Mouse (Mus musculus) heart, postnatal 0 days (tissue): Measurements from ENCODE around the gene Plekhh2. TPM values are rescaled to one million over a fixed set of nuclear protein-coding genes. Genes with fewer than 3 reads are reported as not detected.

Experiments
- ATAC-seq: fragments of 200-750 bp; cut with Nextera tagmentation; 2 replicates; pipeline ENCODE4 v1.8.0; 2017; ENCODE audit warnings: low read depth, moderate number of reproducible peaks, moderate library complexity; ENCODE audit not compliant: insufficient read depth
- DNase-seq: peaks from one replicate; pipeline ENCODE4 v3.0.0-alpha.2; 2016; ENCODE audit warnings: low spot score
- H3K27ac ChIP-seq: fragments of 300-500 bp; sonication (generic); 2 replicates; pipeline ENCODE4 v1.5.1; 2014; ENCODE audit warnings: low read depth, mild to moderate bottlenecking
- H3K27me3 ChIP-seq: fragments of 300-500 bp; sonication (generic); 2 replicates; pipeline ENCODE4 v1.6.1; 2014; ENCODE audit warnings: low read length, mixed read lengths; ENCODE audit not compliant: control insufficient read depth, insufficient read depth
- H3K36me3 ChIP-seq: fragments of 300-500 bp; sonication (generic); replicated peaks from 2 replicates; pipeline ENCODE4 v1.6.1; 2014; ENCODE audit warnings: low read length, mixed read lengths; ENCODE audit not compliant: control insufficient read depth, insufficient read depth
- H3K4me1 ChIP-seq: fragments of 300-500 bp; sonication (generic); 2 replicates; pipeline ENCODE4 v1.6.1; 2014; ENCODE audit warnings: antibody characterized with exemption; ENCODE audit not compliant: control insufficient read depth, insufficient read depth
- H3K4me2 ChIP-seq: fragments of 300-500 bp; sonication (generic); 2 replicates; pipeline ENCODE4 v1.6.1; 2014; ENCODE audit warnings: low read depth, mild to moderate bottlenecking, low read length, moderate library complexity
- H3K4me3 ChIP-seq: fragments of 300-500 bp; sonication (generic); 2 replicates; pipeline ENCODE4 v1.5.1; 2014; ENCODE audit warnings: low read depth, low read length
- H3K9ac ChIP-seq: fragments of 300-500 bp; sonication (generic); replicated peaks from 2 replicates; pipeline ENCODE4 v1.6.1; 2014; ENCODE audit warnings: low read depth, low read length, mixed read lengths
- H3K9me3 ChIP-seq: fragments of 300-500 bp; sonication (generic); replicated peaks from 2 replicates; pipeline ENCODE4 v1.6.1; 2016; ENCODE audit warnings: low read length; ENCODE audit not compliant: control insufficient read depth
- CTCF ChIP-seq: IDR thresholded peaks from 2 replicates; pipeline ENCODE4 v1.5.1; 2016; ENCODE audit warnings: antibody characterized with exemption, control low read depth, low read depth
- EP300 ChIP-seq: IDR thresholded peaks from 2 replicates; pipeline ENCODE4 v1.6.1; 2016; ENCODE audit warnings: antibody characterized with exemption, low read depth
- WGBS: fragments of 180-500 bp; shearing (Covaris S2); extraction: QIAGEN DNeasy Blood & Tissue Kit; methylation state at CpG from one replicate; pipeline ENCODE4 v1.1.7; 2014; 5-methylcytosine and 5-hydroxymethylcytosine counted together
- polyA plus RNA-seq: library from polyadenylated mRNA; unstranded; fragments of >200 nt; fragmentation: Nextera tagmentation; extraction: Ambion mirVana; gene quantifications from 2 replicates; pipeline ENCODE4 v1.2.1, GENCODE M21; 2015
- total RNA-seq: library from RNA; depleted of rRNA; stranded (reverse); fragments of >200 nt; gene quantifications from 2 replicates; pipeline ENCODE4 v1.2.3, GENCODE M21; 2014; ENCODE audit warnings: low replicate concordance; rRNA removed

Plekhh2 gene
- total and polyA plus RNA-seq, 2 experiments from 2014 or later, result 0.68 to 1.6 TPM

GRCm38 (mm10) chr17:84665691-84666090 is 154.0 kb downstream of the Plekhh2 start:
- no peak for ATAC-seq
- Histone ChIP-seq H3K27me3 (no peaks in the 10 kb centered on the region), H3K27ac (no peak overlapping the region), H3K4me3 (no peak overlapping the region), H3K9ac (no peak overlapping the region), H3K4me1 (peaks cover 6% of the 10 kb centered on the region; the same call in 1 of the 2 replicates), H3K4me2 (no peak overlapping the region), H3K36me3 (no peaks in the 10 kb centered on the region), H3K9me3 (no peaks in the 10 kb centered on the region)
- DNase-seq, result no peak
- TF ChIP-seq EP300, result no peak
- TF ChIP-seq CTCF, result no peak
- WGBS, result 41% methylated on average over 9 of the region's 9 CpGs

GRCm38 (mm10) chr17:84667848-84668247 is 156.2 kb downstream of the Plekhh2 start:
- Histone ChIP-seq H3K27me3 (no peaks in the 10 kb centered on the region), H3K4me3 (no peak overlapping the region), H3K36me3 (no peaks in the 10 kb centered on the region), H3K4me2 (no peak overlapping the region), H3K27ac (no peak overlapping the region), H3K9me3 (no peaks in the 10 kb centered on the region), H3K9ac (no peak overlapping the region), H3K4me1 (peaks cover 6% of the 10 kb centered on the region; the same call in 1 of the 2 replicates)
- TF ChIP-seq EP300 (no peak), CTCF (no peak)
- DNase-seq (no peak), ATAC-seq (no peak)
- WGBS, result 76% methylated on average over 3 of the region's 3 CpGs

Other genes starting within 250 kb of the Plekhh2 start
- 12.6 and 20.3 TPM in 2 replicates for gene Thada, start 45.7 kb upstream of the Plekhh2 start, total RNA-seq
- gene Thada, start 45.7 kb upstream of the Plekhh2 start, polyA plus RNA-seq, result 2.3 and 2.4 TPM in 2 replicates
- 3.9 TPM in 1 of 2 replicates, not detected in the other for gene Dync2li1, start 114.6 kb downstream of the Plekhh2 start, total RNA-seq
- gene Dync2li1, start 114.6 kb downstream of the Plekhh2 start, polyA plus RNA-seq, result 6.4 and 6.6 TPM in 2 replicates
- not detected in 2 replicates for gene Abcg8, start 164.4 kb downstream of the Plekhh2 start, total RNA-seq
- gene Abcg8, start 164.4 kb downstream of the Plekhh2 start, polyA plus RNA-seq, result not detected in 2 replicates
- not detected in 2 replicates for gene Abcg5, start 171.1 kb downstream of the Plekhh2 start, total RNA-seq
- not detected in 2 replicates for gene Abcg5, start 171.1 kb downstream of the Plekhh2 start, polyA plus RNA-seq